Mouse (Mus musculus) C2C12 (cell line): ENCODE results near the gene Foxp1. TPM values are rescaled to one million over a fixed set of nuclear protein-coding genes. Genes with fewer than 3 reads are reported as not detected.

ENCODE experiments used
- H3K27me3 ChIP-seq: one replicate; pipeline ENCODE4 v1.6.1; 2011; ENCODE audit not compliant: control insufficient read depth, insufficient read depth, insufficient read length
- H3K36me3 ChIP-seq: one replicate; pipeline ENCODE4 v1.6.1; 2011; ENCODE audit not compliant: control insufficient read depth, insufficient read depth
- H3K4me3 ChIP-seq: one replicate; pipeline ENCODE4 v1.5.1; 2011; ENCODE audit warnings: mild to moderate bottlenecking, control low read depth; ENCODE audit not compliant: poor library complexity, insufficient read depth, severe bottlenecking
- H3K79me2 ChIP-seq: one replicate; pipeline ENCODE4 v1.6.1; 2011; ENCODE audit not compliant: control insufficient read depth, insufficient read depth
- H3K79me3 ChIP-seq: one replicate; pipeline ENCODE4 v1.6.1; 2011; ENCODE audit warnings: low read depth, control low read depth
- H3ac ChIP-seq: one replicate; pipeline ENCODE3; 2011; ENCODE audit warnings: low read depth; ENCODE audit not compliant: control insufficient read depth, insufficient read length
- CEBPB ChIP-seq: IDR thresholded peaks from one replicate; pipeline ENCODE4 v1.6.1; 2011; ENCODE audit warnings: low read depth, mild to moderate bottlenecking, control low read depth, moderate library complexity
- CTCF ChIP-seq: IDR thresholded peaks from one replicate; pipeline ENCODE4 v1.5.1; 2011; ENCODE audit not compliant: control insufficient read depth, insufficient read depth, insufficient read length
- FOSL1 ChIP-seq: IDR thresholded peaks from one replicate; pipeline ENCODE4 v1.8.0; 2011; ENCODE audit warnings: mild to moderate bottlenecking, low read length; ENCODE audit not compliant: poor library complexity, insufficient read depth, severe bottlenecking
- MAX ChIP-seq: IDR thresholded peaks from one replicate; pipeline ENCODE4 v1.6.1; 2011; ENCODE audit warnings: mild to moderate bottlenecking, control low read depth
- MYOD1 ChIP-seq: IDR thresholded peaks from one replicate; pipeline ENCODE4 v1.6.1; 2011; ENCODE audit warnings: low read depth; ENCODE audit not compliant: control insufficient read depth, insufficient read length
- MYOG ChIP-seq: IDR thresholded peaks from one replicate; pipeline ENCODE4 v1.6.1; 2011; ENCODE audit not compliant: control insufficient read depth, insufficient read length; ENCODE audit errors: extremely low read depth
- USF1 ChIP-seq: IDR thresholded peaks from one replicate; pipeline ENCODE4 v1.6.1; 2011; ENCODE audit warnings: low read depth, mild to moderate bottlenecking, control low read depth, moderate library complexity
- polyA plus RNA-seq: library from polyadenylated mRNA; unstranded; fragments of >200 nt; fragmentation: generic; extraction: Trizol; gene quantifications from one replicate; pipeline ENCODE4 v1.2.1, GENCODE M21; 2012; ENCODE audit warnings: missing spikeins

Gene Foxp1
- polyA plus RNA-seq, 1 experiment = 25.9 TPM

DNA sequence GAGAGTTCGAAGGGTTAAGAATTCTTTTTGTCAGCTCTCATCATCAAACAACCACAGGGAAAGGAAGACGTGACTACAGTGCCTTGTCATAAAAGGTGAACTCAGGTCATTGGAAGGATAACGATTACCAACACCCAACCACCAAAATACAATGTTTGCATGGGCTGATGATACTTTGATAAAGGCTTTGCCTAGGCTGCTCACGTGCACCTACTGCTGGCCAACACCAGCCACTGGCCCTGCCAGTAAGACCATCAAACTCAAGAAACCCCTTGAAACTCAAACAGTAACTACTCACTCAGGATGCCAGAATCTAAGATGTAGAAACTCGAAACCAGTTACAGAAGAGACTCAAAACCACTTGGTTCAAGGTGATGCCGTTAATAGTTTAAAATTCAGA is 15.7 kb downstream of the Foxp1 start:
- Histone ChIP-seq H3K36me3 (no peaks in the 10 kb centered on the region), H3K79me3 (no peaks in the 10 kb centered on the region), H3K4me3 (no peak overlapping the region), H3ac (no peak overlapping the region), H3K79me2 (no peaks in the 10 kb centered on the region), H3K27me3 (no peaks in the 10 kb centered on the region)
- TF ChIP-seq MAX (no peak), MYOD1 (no peak)

DNA sequence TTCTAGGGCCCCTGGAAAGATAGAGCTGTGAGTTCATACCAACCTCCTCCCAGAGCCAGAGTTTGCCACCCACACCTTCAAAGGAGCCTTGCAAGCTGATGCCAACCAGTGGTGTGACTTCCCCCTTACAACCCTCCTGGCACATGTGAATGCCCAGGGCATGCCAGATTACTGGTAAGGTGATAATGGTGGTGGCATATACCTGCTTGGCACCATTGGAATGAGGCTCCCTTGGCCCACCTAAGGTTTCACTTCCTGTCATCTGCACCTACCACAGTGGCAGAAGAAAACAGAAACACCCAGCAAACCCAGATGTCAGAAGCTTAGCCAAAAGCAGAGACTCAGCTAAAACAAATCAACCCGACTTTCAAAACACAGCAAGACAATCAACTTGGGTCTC is 18.8 kb downstream of the Foxp1 start:
- no peaks in the 10 kb centered on the region for H3K27me3 ChIP-seq
- no peaks in the 10 kb centered on the region for H3K79me2 ChIP-seq
- no peaks in the 10 kb centered on the region for H3K79me3 ChIP-seq
- TF ChIP-seq MAX = no peak
- TF ChIP-seq CEBPB = no peak
- TF ChIP-seq MYOG = no peak
- TF ChIP-seq MYOD1 = no peak
- no peak for TF ChIP-seq FOSL1
- TF ChIP-seq USF1 = no peak
- no peak for TF ChIP-seq CTCF
- H3K4me3 ChIP-seq = no peak overlapping the region
- H3K36me3 ChIP-seq = no peaks in the 10 kb centered on the region
- H3ac ChIP-seq = no peak overlapping the region

DNA sequence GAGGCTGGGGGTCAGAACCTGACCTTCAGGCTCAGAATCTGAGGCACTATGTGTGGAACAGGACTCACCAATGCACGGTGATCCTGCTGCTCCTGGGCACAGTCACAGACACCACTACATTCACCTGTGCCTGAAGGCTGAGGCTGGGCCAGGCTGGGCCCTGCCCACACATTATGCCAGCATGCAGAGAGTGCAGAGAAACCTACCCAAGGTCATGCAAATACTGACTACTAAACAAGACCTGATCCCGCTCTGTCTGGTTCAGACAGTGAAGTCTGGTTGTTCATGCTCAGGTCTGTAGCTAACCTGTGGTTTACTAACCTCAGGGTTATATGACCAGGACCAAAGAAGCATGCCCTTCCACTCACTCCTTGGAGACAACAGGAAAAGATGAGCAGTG is 19.8 kb downstream of the Foxp1 start:
- Histone ChIP-seq H3K36me3 (no peaks in the 10 kb centered on the region), H3K79me2 (no peaks in the 10 kb centered on the region)

DNA sequence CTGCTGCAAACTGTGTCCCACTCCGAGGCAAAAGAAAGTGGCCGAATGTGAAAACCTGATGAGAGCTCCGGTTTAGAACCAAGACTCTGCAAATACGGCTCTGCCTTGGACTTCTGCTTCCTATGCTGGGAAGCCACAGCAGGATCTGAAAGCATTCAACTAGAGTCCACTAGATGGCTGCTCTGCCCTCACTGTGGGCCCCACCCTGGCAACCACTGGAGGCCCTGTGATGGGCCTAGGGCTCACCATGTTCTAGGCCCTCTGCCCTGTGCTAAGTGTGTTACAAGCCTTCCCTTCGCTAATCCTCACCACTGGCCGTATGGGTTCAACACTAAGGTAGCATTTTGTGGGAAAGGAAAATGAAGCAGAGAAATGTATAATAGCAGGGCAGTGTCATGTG is 20.2 kb downstream of the Foxp1 start:
- Histone ChIP-seq H3K36me3 (no peaks in the 10 kb centered on the region), H3ac (no peak overlapping the region), H3K4me3 (no peak overlapping the region)

More for the DNA sequence above, 19.8 kb downstream of the Foxp1 start:
- Histone ChIP-seq H3K27me3 (no peaks in the 10 kb centered on the region), H3K79me3 (no peaks in the 10 kb centered on the region), H3K4me3 (no peak overlapping the region), H3ac (no peak overlapping the region)
- no peak for TF ChIP-seq FOSL1
- no peak for TF ChIP-seq USF1
- no peak for TF ChIP-seq MYOD1
- TF ChIP-seq MYOG = no peak
- no peak for TF ChIP-seq CEBPB
- TF ChIP-seq MAX = no peak
- TF ChIP-seq CTCF = no peak

GRCm38 (mm10) chr6:99500570-99501270 is 21.8 kb downstream of the Foxp1 start:
- Histone ChIP-seq H3K27me3 (no peaks in the 10 kb centered on the region), H3K36me3 (no peaks in the 10 kb centered on the region)

More for the DNA sequence above, 20.2 kb downstream of the Foxp1 start:
- no peak for TF ChIP-seq MYOG
- TF ChIP-seq MYOD1 = no peak
- no peak for TF ChIP-seq CTCF
- no peak for TF ChIP-seq MAX
- no peak for TF ChIP-seq USF1
- TF ChIP-seq CEBPB = no peak
- TF ChIP-seq FOSL1 = no peak
- Histone ChIP-seq H3K79me3 (no peaks in the 10 kb centered on the region), H3K27me3 (no peaks in the 10 kb centered on the region), H3K79me2 (no peaks in the 10 kb centered on the region)

GRCm38 (mm10) chr6:99498082-99498481 is 24.4 kb downstream of the Foxp1 start:
- TF ChIP-seq MYOG (no peak), CEBPB (no peak), MAX (no peak), FOSL1 (no peak), MYOD1 (no peak), CTCF (no peak), USF1 (no peak)
- no peaks in the 10 kb centered on the region for H3K79me2 ChIP-seq
- H3K79me3 ChIP-seq = no peaks in the 10 kb centered on the region
- no peak overlapping the region for H3K4me3 ChIP-seq
- no peak overlapping the region for H3ac ChIP-seq
- H3K36me3 ChIP-seq = no peaks in the 10 kb centered on the region
- no peaks in the 10 kb centered on the region for H3K27me3 ChIP-seq

More at GRCm38 (mm10) chr6:99500570-99501270, 21.8 kb downstream of the Foxp1 start:
- no peak overlapping the region for H3ac ChIP-seq
- H3K4me3 ChIP-seq = no peak overlapping the region
- H3K79me3 ChIP-seq = no peaks in the 10 kb centered on the region
- no peaks in the 10 kb centered on the region for H3K79me2 ChIP-seq
- TF ChIP-seq CTCF (no peak), FOSL1 (no peak), MYOD1 (no peak), MAX (no peak), MYOG (no peak), USF1 (no peak), CEBPB (no peak)
